Mouse (Mus musculus) erythroblast, embryonic 14.5 days (primary cell): ENCODE data around the gene Gm34302. TPM values are rescaled to one million over a fixed set of nuclear protein-coding genes. Genes with fewer than 3 reads are reported as not detected.

Experiments used
- H3K27me3 ChIP-seq: 2 replicates; pipeline ENCODE4 v1.6.1; 2012; ENCODE audit warnings: inconsistent platforms; ENCODE audit not compliant: control insufficient read depth
- H3K36me3 ChIP-seq: 2 replicates; pipeline ENCODE4 v1.6.1; 2012; ENCODE audit warnings: mild to moderate bottlenecking, inconsistent platforms; ENCODE audit not compliant: control insufficient read depth
- H3K4me1 ChIP-seq: 2 replicates; pipeline ENCODE4 v1.6.1; 2012; ENCODE audit warnings: inconsistent platforms; ENCODE audit not compliant: control insufficient read depth
- H3K4me3 ChIP-seq: replicated peaks from 2 replicates; pipeline ENCODE3; 2012; ENCODE audit warnings: moderate library complexity, mild to moderate bottlenecking, inconsistent platforms
- H3K9me3 ChIP-seq: 2 replicates; pipeline ENCODE4 v1.6.1; 2012; ENCODE audit warnings: low read length, inconsistent platforms, mixed read lengths; ENCODE audit not compliant: control insufficient read depth
- GATA1 ChIP-seq: IDR thresholded peaks from 2 replicates; pipeline ENCODE4 v1.6.1; 2012; ENCODE audit warnings: low read length, inconsistent platforms, mixed read lengths
- TAL1 ChIP-seq: IDR thresholded peaks from 3 replicates; pipeline ENCODE4 v1.6.1; 2012; ENCODE audit warnings: low read length, inconsistent platforms, mixed read lengths
- polyA plus RNA-seq: library from polyadenylated mRNA; stranded (reverse); fragments of >175 nt; gene quantifications from 2 replicates; pipeline ENCODE4 v1.2.3, GENCODE M21; 2012

Gene Gm34302
- polyA plus RNA-seq, 1 experiment = not detected

DNA sequence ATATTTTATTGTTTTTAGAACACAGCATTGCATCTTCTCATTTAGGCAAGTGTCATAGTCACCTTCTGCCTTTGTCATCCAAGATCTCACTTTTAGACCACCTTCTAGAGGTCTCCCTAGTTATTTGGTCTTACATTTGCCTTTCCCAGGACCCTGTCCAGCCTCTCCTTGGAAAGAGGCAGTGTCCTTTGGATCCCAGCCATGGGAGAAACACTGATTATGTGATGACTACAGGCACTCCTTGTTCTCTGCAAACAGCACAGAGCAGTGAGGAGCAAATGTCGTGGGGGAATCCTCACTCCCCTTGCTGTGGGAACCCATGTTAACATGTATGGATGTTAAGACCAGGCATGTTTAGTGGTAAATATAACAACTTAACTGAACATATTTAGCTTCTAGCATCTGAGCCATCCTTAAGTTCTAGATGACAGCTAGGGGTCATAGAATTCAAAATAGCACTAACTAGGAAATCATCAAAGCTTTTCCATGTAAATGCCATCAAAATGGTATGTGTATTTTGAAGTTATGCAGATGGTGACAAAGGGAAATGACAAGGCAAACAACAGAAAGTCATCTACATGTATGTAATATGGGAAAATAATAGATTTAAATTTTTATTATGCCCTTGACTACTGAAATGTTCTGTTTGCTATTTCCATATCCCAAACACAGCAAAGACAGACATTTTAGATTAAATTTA lies 43.1 kb downstream of the Gm34302 start:
- Histone ChIP-seq H3K4me1 (no peaks in the 10 kb centered on the region), H3K36me3 (no peaks in the 10 kb centered on the region), H3K9me3 (0 out of 2 replicates have a peak, but pooled peaks cover 2% of the 10 kb centered on the region), H3K4me3 (no peak overlapping the region), H3K27me3 (no peaks in the 10 kb centered on the region)
- TF ChIP-seq TAL1 (no peak), GATA1 (no peak)

GRCm38 (mm10) chr3:63439738-63440137 lies 43.9 kb downstream of the Gm34302 start:
- H3K9me3 ChIP-seq = 0 out of 2 replicates have a peak, but pooled peaks cover 2% of the 10 kb centered on the region
- TF ChIP-seq GATA1 (no peak), TAL1 (no peak)
- no peaks in the 10 kb centered on the region for H3K36me3 ChIP-seq
- H3K4me3 ChIP-seq = no peak overlapping the region
- no peaks in the 10 kb centered on the region for H3K4me1 ChIP-seq
- H3K27me3 ChIP-seq = no peaks in the 10 kb centered on the region

GRCm38 (mm10) chr3:63438898-63439297 lies 44.8 kb downstream of the Gm34302 start:
- no peak overlapping the region for H3K4me3 ChIP-seq
- 0 out of 2 replicates have a peak, but pooled peaks cover 2% of the 10 kb centered on the region for H3K9me3 ChIP-seq

More at GRCm38 (mm10) chr3:63438898-63439297, 44.8 kb downstream of the Gm34302 start:
- Histone ChIP-seq H3K4me1 (no peaks in the 10 kb centered on the region), H3K36me3 (no peaks in the 10 kb centered on the region), H3K27me3 (no peaks in the 10 kb centered on the region)
- TF ChIP-seq GATA1 (no peak), TAL1 (no peak)

Other genes starting within 250 kb of the Gm34302 start
- not detected in 2 replicates for gene Mme, start 242.3 kb downstream of the Gm34302 start, polyA plus RNA-seq